Comparison of ENCODE assay signal across 8 mouse cellular contexts in genomic region chr7:13037366-13037765, GRCm38 (mm10). TPM values are rescaled to one million over a fixed set of nuclear protein-coding genes. Genes with fewer than 3 reads are reported as not detected.
DNase-seq lines count a peak whose midpoint lies in the region; ATAC-seq and TF ChIP-seq lines count a peak whose summit lies in the region.

No protein-coding gene starts in this region.

- peaks cover 42% of the 10 kb centered on the region for H3K4me1 ChIP-seq in heart, embryonic 15.5 days (replicated peaks)
- H3K4me1 ChIP-seq in brown adipose tissue, adult 24 weeks (ENCODE audit: control insufficient read depth, insufficient read depth, insufficient read length, low read length) = no peaks in the 10 kb centered on the region; the same call in none of the 2 replicates
- H3K4me1 ChIP-seq in intestine, embryonic 14.5 days (replicated peaks; ENCODE audit: control insufficient read depth, insufficient read depth, low read length) = peaks cover 29% of the 10 kb centered on the region
- H3K4me1 ChIP-seq in neural tube, embryonic 14.5 days (ENCODE audit: control insufficient read depth, insufficient read depth, low read length) = peaks cover 25% of the 10 kb centered on the region

- ATAC-seq in heart, embryonic 15.5 days (replicated peaks; ENCODE audit: insufficient number of reproducible peaks, insufficient read depth, low FRiP score, low read depth) = no peak
- no peak; the same call in 1 of the 2 replicates for ATAC-seq in intestine, embryonic 14.5 days (replicated peaks; ENCODE audit: low FRiP score, low TSS enrichment, low read depth)
- no peak for ATAC-seq in neural tube, embryonic 14.5 days (ENCODE audit: low read depth)
- no peak for ATAC-seq in monocyte, adult 5-6 weeks (replicated peaks; ENCODE audit: insufficient number of reproducible peaks, low FRiP score, low TSS enrichment, poor library complexity, severe bottlenecking)

- peak overlapping the region; percentile 99 for H3K27ac ChIP-seq in heart, embryonic 15.5 days
- H3K27ac ChIP-seq in brown adipose tissue, adult 24 weeks (replicated peaks; ENCODE audit: low read depth, low read length) = peak overlapping the region; percentile 92
- peak overlapping the region; percentile 100 for H3K27ac ChIP-seq in intestine, embryonic 14.5 days (ENCODE audit: low read depth)
- peak overlapping the region; percentile 100 for H3K27ac ChIP-seq in neural tube, embryonic 14.5 days (ENCODE audit: low read depth, low read length)

- peaks cover 10% of the 10 kb centered on the region; the same call in 1 of the 2 replicates for H3K27me3 ChIP-seq in heart, embryonic 15.5 days
- no peaks in the 10 kb centered on the region for H3K27me3 ChIP-seq in C2C12 (ENCODE audit: control insufficient read depth, insufficient read depth, insufficient read length)
- peaks cover 11% of the 10 kb centered on the region for H3K27me3 ChIP-seq in intestine, embryonic 14.5 days (replicated peaks; ENCODE audit: control insufficient read depth, insufficient read depth, low read length)
- H3K27me3 ChIP-seq in neural tube, embryonic 14.5 days (ENCODE audit: control insufficient read depth, insufficient read depth, low read length) = peaks cover 2% of the 10 kb centered on the region; the same call in 1 of the 2 replicates

- peaks cover 18% of the 10 kb centered on the region for H3K79me3 ChIP-seq in C2C12 (ENCODE audit: low read depth)

- peak overlapping the region; percentile 98 for H3ac ChIP-seq in C2C12 (ENCODE audit: control insufficient read depth, insufficient read length, low read depth)

- peaks cover 24% of the 10 kb centered on the region for H3K36me3 ChIP-seq in heart, embryonic 15.5 days
- H3K36me3 ChIP-seq in C2C12 (ENCODE audit: control insufficient read depth, insufficient read depth) = peaks cover 28% of the 10 kb centered on the region
- H3K36me3 ChIP-seq in intestine, embryonic 14.5 days (ENCODE audit: control insufficient read depth, insufficient read depth, low read length) = peaks cover 30% of the 10 kb centered on the region
- peaks cover 15% of the 10 kb centered on the region for H3K36me3 ChIP-seq in neural tube, embryonic 14.5 days (ENCODE audit: control insufficient read depth, insufficient read depth, low read length)

- H3K4me2 ChIP-seq in heart, embryonic 15.5 days = peak overlapping the region; percentile 76
- peak overlapping the region; percentile 80 for H3K4me2 ChIP-seq in intestine, embryonic 14.5 days (ENCODE audit: low read length)
- peak overlapping the region; percentile 78 for H3K4me2 ChIP-seq in neural tube, embryonic 14.5 days (ENCODE audit: low read depth, low read length)

- no peaks in the 10 kb centered on the region for H3K9me3 ChIP-seq in heart, embryonic 15.5 days (replicated peaks)
- no peaks in the 10 kb centered on the region for H3K9me3 ChIP-seq in intestine, embryonic 14.5 days (ENCODE audit: control insufficient read depth, low read length)
- H3K9me3 ChIP-seq in neural tube, embryonic 14.5 days (ENCODE audit: control insufficient read depth, low read length) = no peaks in the 10 kb centered on the region

- peak overlapping the region; percentile 90 for H3K4me3 ChIP-seq in heart, embryonic 15.5 days
- H3K4me3 ChIP-seq in C2C12 (ENCODE audit: insufficient read depth, poor library complexity, severe bottlenecking) = peak overlapping the region; percentile 74
- H3K4me3 ChIP-seq in brown adipose tissue, adult 24 weeks (ENCODE audit: insufficient read depth, low read depth, low read length) = peak overlapping the region; percentile 98
- peak overlapping the region; percentile 61 for H3K4me3 ChIP-seq in intestine, embryonic 14.5 days (ENCODE audit: low read depth, low read length)
- peak overlapping the region; percentile 62 for H3K4me3 ChIP-seq in neural tube, embryonic 14.5 days (ENCODE audit: low read depth, low read length)

- peaks cover 32% of the 10 kb centered on the region for H3K79me2 ChIP-seq in C2C12 (ENCODE audit: control insufficient read depth, insufficient read depth)

- no peak for DNase-seq in heart, adult 9 months (ENCODE audit: low spot score in 2 of 2)
- DNase-seq in intestine, embryonic 14.5 days (ENCODE audit: low spot score) = peak; percentile 83
- DNase-seq in ovary, postnatal 36 days (ENCODE audit: low spot score) = no peak

- WGBS in heart, embryonic 15.5 days = under 1% methylated on average over 31 of the region's 33 CpGs
- WGBS in intestine, embryonic 14.5 days = under 1% methylated on average over 32 of the region's 33 CpGs
- under 1% methylated on average over 29 of the region's 33 CpGs for WGBS in neural tube, embryonic 14.5 days

- TF ChIP-seq CTCF in C2C12 (IDR thresholded peaks at IDR 0.05; ENCODE audit: control insufficient read depth, insufficient read depth, insufficient read length) = no peak

- H3K9ac ChIP-seq in heart, embryonic 15.5 days = peak overlapping the region; percentile 99
- H3K9ac ChIP-seq in intestine, embryonic 14.5 days (ENCODE audit: low read length) = peak overlapping the region; percentile 94
- H3K9ac ChIP-seq in neural tube, embryonic 14.5 days (replicated peaks; ENCODE audit: low read depth, low read length) = peak overlapping the region; percentile 89

TF ChIP-seq in C2C12, 6 proteins besides CTCF, POLR2A, EP300 and RAD21:
- TF ChIP-seq CEBPB (IDR thresholded peaks at IDR 0.05; ENCODE audit: low read depth) (no peak), MYOG (IDR thresholded peaks at IDR 0.05; ENCODE audit: control insufficient read depth, extremely low read depth, insufficient read length) (no peak), FOSL1 (IDR thresholded peaks at IDR 0.05; ENCODE audit: insufficient read depth, low read length, poor library complexity, severe bottlenecking) (no peak), MYOD1 (IDR thresholded peaks at IDR 0.05; ENCODE audit: control insufficient read depth, insufficient read length, low read depth) (no peak), MAX (IDR thresholded peaks at IDR 0.05) (no peak)

RNA-seq across cellular contexts. Expression of gene Ube2m, which starts 0.7 kb away (rescaled TPM):
- 107 and 130 TPM in 2 replicates for polyA plus RNA-seq in heart, embryonic 15.5 days (2015; fragmentation: Nextera tagmentation; extraction: Ambion mirVana)
- polyA plus RNA-seq in C2C12 (2012; fragmentation: generic; extraction: Trizol) = 239 TPM
- polyA plus RNA-seq in brown adipose tissue, adult 24 weeks (2012; ENCODE audit: insufficient read depth, insufficient read length, missing spikeins) = 258 and 293 TPM in 2 replicates
- 72.7 and 124 TPM in 2 replicates for polyA plus RNA-seq in intestine, embryonic 14.5 days (2014; fragmentation: Nextera tagmentation; extraction: Ambion mirVana)
- polyA plus RNA-seq in neural tube, embryonic 14.5 days (2014; fragmentation: Nextera tagmentation; extraction: Ambion mirVana) = 142 and 146 TPM in 2 replicates
- total RNA-seq in monocyte, adult 5-6 weeks (2017) = 44.8 to 67.8 TPM (median 54.9 TPM) in 3 replicates

RNA-seq across cellular contexts. Expression of gene Chmp2a, which starts 2.8 kb away (rescaled TPM):
- polyA plus RNA-seq in heart, embryonic 15.5 days (2015; fragmentation: Nextera tagmentation; extraction: Ambion mirVana) = 129 and 133 TPM in 2 replicates
- polyA plus RNA-seq in C2C12 (2012; fragmentation: generic; extraction: Trizol) = 128 TPM
- 194 and 239 TPM in 2 replicates for polyA plus RNA-seq in brown adipose tissue, adult 24 weeks (2012; ENCODE audit: insufficient read depth, insufficient read length, missing spikeins)
- polyA plus RNA-seq in intestine, embryonic 14.5 days (2014; fragmentation: Nextera tagmentation; extraction: Ambion mirVana) = 157 and 161 TPM in 2 replicates
- 196 and 199 TPM in 2 replicates for polyA plus RNA-seq in neural tube, embryonic 14.5 days (2014; fragmentation: Nextera tagmentation; extraction: Ambion mirVana)
- total RNA-seq in monocyte, adult 5-6 weeks (2017) = 277 to 386 TPM (median 313 TPM) in 3 replicates

RNA-seq across cellular contexts. Expression of gene Mzf1, which starts 17.2 kb away (rescaled TPM):
- polyA plus RNA-seq in heart, embryonic 15.5 days (2015; fragmentation: Nextera tagmentation; extraction: Ambion mirVana) = 1.5 and 2.1 TPM in 2 replicates
- 0.59 TPM for polyA plus RNA-seq in C2C12 (2012; fragmentation: generic; extraction: Trizol)
- polyA plus RNA-seq in brown adipose tissue, adult 24 weeks (2012; ENCODE audit: insufficient read depth, insufficient read length, missing spikeins) = not detected in 2 replicates
- polyA plus RNA-seq in intestine, embryonic 14.5 days (2014; fragmentation: Nextera tagmentation; extraction: Ambion mirVana) = 2.5 and 2.7 TPM in 2 replicates
- polyA plus RNA-seq in neural tube, embryonic 14.5 days (2014; fragmentation: Nextera tagmentation; extraction: Ambion mirVana) = 8.4 and 9.0 TPM in 2 replicates
- 0.19 to 0.48 TPM in 2 of 3 replicates, not detected in the other for total RNA-seq in monocyte, adult 5-6 weeks (2017)

RNA-seq across cellular contexts. Expression of gene Zbtb45, which starts 27.5 kb away (rescaled TPM):
- 12.2 and 18.0 TPM in 2 replicates for polyA plus RNA-seq in heart, embryonic 15.5 days (2015; fragmentation: Nextera tagmentation; extraction: Ambion mirVana)
- 19.4 TPM for polyA plus RNA-seq in C2C12 (2012; fragmentation: generic; extraction: Trizol)
- polyA plus RNA-seq in brown adipose tissue, adult 24 weeks (2012; ENCODE audit: insufficient read depth, insufficient read length, missing spikeins) = 2.1 and 4.0 TPM in 2 replicates
- polyA plus RNA-seq in intestine, embryonic 14.5 days (2014; fragmentation: Nextera tagmentation; extraction: Ambion mirVana) = 23.7 and 26.9 TPM in 2 replicates
- polyA plus RNA-seq in neural tube, embryonic 14.5 days (2014; fragmentation: Nextera tagmentation; extraction: Ambion mirVana) = 36.0 and 40.5 TPM in 2 replicates
- 3.6 to 5.7 TPM (median 3.8 TPM) in 3 replicates for total RNA-seq in monocyte, adult 5-6 weeks (2017)

RNA-seq across cellular contexts. Expression of gene Trim28, which starts 38.5 kb away (rescaled TPM):
- 116 and 173 TPM in 2 replicates for polyA plus RNA-seq in heart, embryonic 15.5 days (2015; fragmentation: Nextera tagmentation; extraction: Ambion mirVana)
- polyA plus RNA-seq in C2C12 (2012; fragmentation: generic; extraction: Trizol) = 606 TPM
- polyA plus RNA-seq in brown adipose tissue, adult 24 weeks (2012; ENCODE audit: insufficient read depth, insufficient read length, missing spikeins) = 39.4 and 56.3 TPM in 2 replicates
- polyA plus RNA-seq in intestine, embryonic 14.5 days (2014; fragmentation: Nextera tagmentation; extraction: Ambion mirVana) = 390 and 414 TPM in 2 replicates
- polyA plus RNA-seq in neural tube, embryonic 14.5 days (2014; fragmentation: Nextera tagmentation; extraction: Ambion mirVana) = 251 and 280 TPM in 2 replicates
- total RNA-seq in monocyte, adult 5-6 weeks (2017) = 150 to 169 TPM (median 158 TPM) in 3 replicates
